12 mouse cellular contexts compared by ENCODE assay signal in the genomic region with DNA sequence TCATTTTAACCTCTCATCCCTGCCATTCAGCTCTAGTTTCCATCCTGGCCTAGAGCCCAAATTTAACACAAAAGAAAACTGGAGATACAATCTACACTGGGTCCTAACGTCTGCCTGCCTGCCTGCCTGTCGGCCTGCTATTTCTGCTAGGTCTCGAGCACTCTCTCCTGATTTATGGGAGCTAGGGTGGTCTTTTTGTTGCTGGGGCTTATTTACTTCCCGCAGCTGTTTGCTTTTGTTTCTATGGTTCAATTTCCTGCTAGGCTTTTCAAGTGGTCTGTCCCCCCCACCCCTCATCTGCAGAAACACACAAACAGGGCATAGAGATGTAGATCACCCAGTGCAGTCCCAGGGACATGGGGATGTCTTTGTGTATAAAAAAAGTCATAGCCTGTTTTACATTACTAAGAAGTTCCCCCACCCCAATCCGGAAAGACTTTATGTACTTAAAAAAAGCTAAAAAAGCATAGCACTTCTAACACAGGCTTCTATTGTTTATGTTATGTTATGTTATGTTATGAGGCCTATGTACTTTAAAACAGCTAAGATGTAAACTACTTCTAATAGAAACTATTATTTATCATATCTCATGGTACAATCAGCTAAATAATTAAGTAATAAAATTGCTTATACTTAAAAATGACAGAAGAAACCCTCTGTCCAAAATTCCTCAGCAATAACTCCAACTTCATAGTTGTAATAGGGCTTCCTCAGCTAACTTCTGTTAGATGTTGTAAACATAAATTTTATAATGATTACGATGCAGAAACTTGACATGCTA. TPM values are rescaled to one million over a fixed set of nuclear protein-coding genes. Genes with fewer than 3 reads are reported as not detected.
DNase-seq lines count a peak whose midpoint lies in the region; ATAC-seq and TF ChIP-seq lines count a peak whose summit lies in the region.
"Had no signal": no experiment of that assay in that cellular context is flagged by ENCODE, and none has a peak within 500 bp of the region (broad histone marks: within the 10 kb centered on the region; RNA-seq: fewer than 3 reads in every experiment).

No protein-coding gene starts in this region.

- no peak overlapping the region for H3K9ac ChIP-seq in midbrain, embryonic 11.5 days (ENCODE audit: low read length)
- H3K9ac ChIP-seq: liver, embryonic 14.5 days had no signal

- no peak for TF ChIP-seq POLR2A in brain, embryonic 14.5 days (IDR thresholded peaks at IDR 0.05; ENCODE audit: borderline replicate concordance, extremely low read depth, insufficient read depth, insufficient read length, poor library complexity, severe bottlenecking)

- H3K4me2 ChIP-seq in midbrain, embryonic 11.5 days: no peak overlapping the region

- no peaks in the 10 kb centered on the region for H3K27me3 ChIP-seq in E14TG2a.4 (ENCODE audit: insufficient read depth, low read length)
- H3K27me3 ChIP-seq in midbrain, embryonic 11.5 days (ENCODE audit: control insufficient read depth, insufficient read depth, low read length): no peaks in the 10 kb centered on the region
- H3K27me3 ChIP-seq in heart, embryonic 10.5 days (ENCODE audit: insufficient read depth, poor library complexity, severe bottlenecking): no peaks in the 10 kb centered on the region

- H3K36me3 ChIP-seq in E14TG2a.4 (ENCODE audit: insufficient read depth, low read length): no peaks in the 10 kb centered on the region
- H3K36me3 ChIP-seq in midbrain, embryonic 11.5 days (ENCODE audit: control insufficient read depth, insufficient read depth, low read length): no peaks in the 10 kb centered on the region
- no peaks in the 10 kb centered on the region for H3K36me3 ChIP-seq in heart, embryonic 10.5 days

- WGBS in midbrain, embryonic 11.5 days: 25% methylated on average over 6 of the region's 6 CpGs
- 45% methylated on average over 6 of the region's 6 CpGs for WGBS in heart, embryonic 10.5 days

- no peak for TF ChIP-seq CTCF in E14TG2a.4 (conservative IDR thresholded peaks at IDR 0.05; ENCODE audit: low read length)
- no peak for TF ChIP-seq CTCF in brain, embryonic 14.5 days (IDR thresholded peaks at IDR 0.05; ENCODE audit: borderline replicate concordance, extremely low read depth, insufficient read depth, insufficient read length)

- no peaks in the 10 kb centered on the region for H3K9me3 ChIP-seq in E14TG2a.4 (ENCODE audit: low read length)
- no peaks in the 10 kb centered on the region for H3K9me3 ChIP-seq in midbrain, embryonic 11.5 days (ENCODE audit: control insufficient read depth, low read length)
- H3K9me3 ChIP-seq in heart, embryonic 10.5 days: no peaks in the 10 kb centered on the region

- ATAC-seq in midbrain, embryonic 11.5 days (ENCODE audit: low FRiP score): peak; percentile 81

- DNase-seq in brain, embryonic 14.5 days (ENCODE audit: low read depth): peak; percentile 74
- DNase-seq in forelimb bud, embryonic 11.5 days (ENCODE audit: low read depth, low spot score): peak; percentile 45
- peak; percentile 86 for DNase-seq in midbrain, embryonic 11.5 days (ENCODE audit: low spot score, missing footprints)
- DNase-seq in adrenal gland, adult 8-10 months: no peak
- no peak for DNase-seq in thymus, postnatal 0 days (ENCODE audit: low spot score)
- DNase-seq in spleen, postnatal 14 days (ENCODE audit: low spot score in 2 of 2): no peak
- no peak for DNase-seq in heart, embryonic 10.5 days (ENCODE audit: low spot score)

- peaks cover 54% of the 10 kb centered on the region for H3K4me1 ChIP-seq in E14TG2a.4 (replicated peaks; ENCODE audit: low read depth, low read length)
- H3K4me1 ChIP-seq in midbrain, embryonic 11.5 days (ENCODE audit: control insufficient read depth, insufficient read depth, low read length): no peaks in the 10 kb centered on the region
- H3K4me1 ChIP-seq in heart, embryonic 10.5 days: no peaks in the 10 kb centered on the region

- peak overlapping the region; percentile 29; the same call in 1 of the 2 replicates for H3K4me3 ChIP-seq in E14TG2a.4 (replicated peaks; ENCODE audit: low read length)
- no peak overlapping the region for H3K4me3 ChIP-seq in midbrain, embryonic 11.5 days (ENCODE audit: low read depth, low read length)
- no peak overlapping the region for H3K4me3 ChIP-seq in heart, embryonic 10.5 days

- H3K27ac ChIP-seq in midbrain, embryonic 11.5 days (ENCODE audit: low read depth, low read length): no peak overlapping the region
- no peak overlapping the region for H3K27ac ChIP-seq in heart, embryonic 10.5 days
- H3K27ac ChIP-seq: liver, embryonic 14.5 days had no signal

RNA-seq across cellular contexts. Expression of gene Olfr24, which starts 41.7 kb away (rescaled TPM):
- not detected in 2 replicates for polyA plus RNA-seq in brain, embryonic 14.5 days (2012; rRNA removed)
- not detected in 2 replicates for polyA plus RNA-seq in midbrain, embryonic 11.5 days (2014; fragmentation: Nextera tagmentation; extraction: Ambion mirVana)
- total RNA-seq in adrenal gland, adult 8-10 months (2022): not detected
- not detected in 2 replicates for polyA plus RNA-seq in thymus, postnatal 0 days (2015; fragmentation: Nextera tagmentation; extraction: Ambion mirVana)
- not detected in 2 replicates for polyA plus RNA-seq in heart, embryonic 10.5 days (2016; fragmentation: Nextera tagmentation; extraction: Ambion mirVana)
- total RNA-seq: heart, postnatal 25 days; MEL; neutrophil, adult 5-6 weeks had no signal
- polyA plus RNA-seq: liver, embryonic 14.5 days had no signal

RNA-seq across cellular contexts. Expression of gene Muc16, which starts 47.8 kb away (rescaled TPM):
- not detected in 2 replicates for polyA plus RNA-seq in brain, embryonic 14.5 days (2012; rRNA removed)
- polyA plus RNA-seq in midbrain, embryonic 11.5 days (2014; fragmentation: Nextera tagmentation; extraction: Ambion mirVana): not detected in 2 replicates
- total RNA-seq in adrenal gland, adult 8-10 months (2022): 1 to 10 TPM in 3 of 4 experiments, under 1 TPM in 1; 0.92 to 1.9 (median 1.5) TPM
- polyA plus RNA-seq in thymus, postnatal 0 days (2015; fragmentation: Nextera tagmentation; extraction: Ambion mirVana): 0.34 and 0.36 TPM in 2 replicates
- 0.35 and 0.60 TPM in 2 replicates for polyA plus RNA-seq in heart, embryonic 10.5 days (2016; fragmentation: Nextera tagmentation; extraction: Ambion mirVana)
- total RNA-seq: MEL; neutrophil, adult 5-6 weeks had no signal

Comparison
In these comparisons a context has a peak if more than half of its experiments do, and no peak if none do; other contexts are left out.
1. DNase-seq: peak in brain, embryonic 14.5 days (single experiment), forelimb bud, embryonic 11.5 days (single experiment) and midbrain, embryonic 11.5 days (single experiment); none in adrenal gland, adult 8-10 months (single experiment), thymus, postnatal 0 days (single experiment), spleen, postnatal 14 days (0 of 2) and heart, embryonic 10.5 days (single experiment).